Mouse (Mus musculus): Measurements from ENCODE around the gene Map3k1. TPM values are rescaled to one million over a fixed set of nuclear protein-coding genes. Genes with fewer than 3 reads are reported as not detected.

Map3k1 gene
- 35.8 and 42.7 TPM in 2 replicates for polyA plus RNA-seq (2015; fragmentation: Nextera tagmentation; extraction: Ambion mirVana)

- peak; percentile 75 for DNase-seq (ENCODE audit: low spot score)
These were observed at the start of gene Map3k1 for GRCm38 (mm10) chr13:111808637-111809465. Map3k1 (minus strand) TSS chr13:111808993.

GRCm38 (mm10) chr13:111856786-111857455 is 48.1 kb upstream of the Map3k1 start:
- DNase-seq (ENCODE audit: low spot score): no peak

GRCm38 (mm10) chr13:111856232-111856631 is 47.4 kb upstream of the Map3k1 start:
- no peak for DNase-seq (ENCODE audit: low spot score)

- DNase-seq (ENCODE audit: low spot score): peak; percentile 14
These were observed 43.8 kb upstream of the Map3k1 start for GRCm38 (mm10) chr13:111852451-111853224.

GRCm38 (mm10) chr13:111850046-111850837 is 41.4 kb upstream of the Map3k1 start:
- no peak for DNase-seq (ENCODE audit: low spot score)

- DNase-seq (ENCODE audit: low spot score): no peak
These were observed 36.7 kb upstream of the Map3k1 start for GRCm38 (mm10) chr13:111845471-111845870.

- no peak for DNase-seq (ENCODE audit: low spot score)
These were observed 35.5 kb upstream of the Map3k1 start for GRCm38 (mm10) chr13:111844313-111844712.

GRCm38 (mm10) chr13:111835787-111836186 is 27.0 kb upstream of the Map3k1 start:
- DNase-seq (ENCODE audit: low spot score): no peak

- no peak for DNase-seq (ENCODE audit: low spot score)
These were observed 25.8 kb upstream of the Map3k1 start for GRCm38 (mm10) chr13:111834613-111835012.

- DNase-seq (ENCODE audit: low spot score): no peak
These were observed 20.7 kb upstream of the Map3k1 start for GRCm38 (mm10) chr13:111829473-111829872.

- DNase-seq (ENCODE audit: low spot score): no peak
These were observed 18.7 kb upstream of the Map3k1 start for GRCm38 (mm10) chr13:111827481-111827880.

GRCm38 (mm10) chr13:111824178-111824577 is 15.4 kb upstream of the Map3k1 start:
- DNase-seq (ENCODE audit: low spot score): no peak

GRCm38 (mm10) chr13:111821727-111822375 is 13.1 kb upstream of the Map3k1 start:
- no peak for DNase-seq (ENCODE audit: low spot score)

GRCm38 (mm10) chr13:111819618-111820385 is 11.0 kb upstream of the Map3k1 start:
- no peak for DNase-seq (ENCODE audit: low spot score)

GRCm38 (mm10) chr13:111819106-111819505 is 10.3 kb upstream of the Map3k1 start:
- DNase-seq (ENCODE audit: low spot score): no peak

- no peak for DNase-seq (ENCODE audit: low spot score)
These were observed 9.6 kb upstream of the Map3k1 start for GRCm38 (mm10) chr13:111818216-111818903.

- DNase-seq (ENCODE audit: low spot score): no peak
These were observed 9.0 kb upstream of the Map3k1 start for GRCm38 (mm10) chr13:111817773-111818172.

GRCm38 (mm10) chr13:111816431-111816830 is 7.6 kb upstream of the Map3k1 start:
- no peak for DNase-seq (ENCODE audit: low spot score)

GRCm38 (mm10) chr13:111815486-111815885 is 6.7 kb upstream of the Map3k1 start:
- DNase-seq (ENCODE audit: low spot score): no peak

Data from thymus, postnatal 0 days (tissue).